Mouse (Mus musculus) kidney, adult 2 months (tissue): ENCODE results near the gene Il4ra.

ENCODE experiments used
- CTCF ChIP-seq: fragments of 200-500 bp; conservative IDR thresholded peaks from 2 replicates; pipeline ENCODE4 v1.5.1; 2011; ENCODE audit warnings: low read depth, mild to moderate bottlenecking, control low read depth, low read length, moderate library complexity, mixed read lengths; ENCODE audit not compliant: insufficient read depth, insufficient read length
- POLR2A ChIP-seq: fragments of 200-500 bp; IDR thresholded peaks from one replicate; pipeline ENCODE4 v1.6.1; 2011; ENCODE audit warnings: low read depth, low read length, control low read depth

- TF ChIP-seq CTCF (no peak), POLR2A (no peak)
These were observed 49.4 kb downstream of the Il4ra start for GRCm38 (mm10) chr7:125601280-125601670.
